Mouse (Mus musculus): ENCODE measurements at regions not wholly inside any gene's neighbourhood (a gene's known extent, or its start where the extent isn't known, plus 50 kb on each side); places are given as distances from the start of the nearest gene placed in this dataset.
"Not testable (repeated sequence)": the region's sequence is repeated elsewhere in the genome, so short reads cannot be mapped to it uniquely, and the experiment has no call there.

- Histone ChIP-seq H3K4me2 (replicated peaks) (no peak overlapping the region), H3K27me3 (no peaks in the 10 kb centered on the region), H3K4me1 (replicated peaks) (no peaks in the 10 kb centered on the region), H3K36me3 (no peaks in the 10 kb centered on the region), H3K9ac (replicated peaks) (no peak overlapping the region), H3K27ac (no peak overlapping the region), H3K4me3 (replicated peaks) (no peak overlapping the region), H3K9me3 (no peaks in the 10 kb centered on the region)
- no peak for ATAC-seq
- WGBS = 84% methylated on average over 5 of the region's 5 CpGs
Observed at GRCm38 (mm10) chr14:113838237-113838636, 523.8 kb downstream of the Tpm3-rs7 start.

- not testable (repeated sequence) for H3K9me3 ChIP-seq; H3K4me1 ChIP-seq (replicated peaks); H3K27ac ChIP-seq; H3K4me2 ChIP-seq (replicated peaks); ATAC-seq; H3K9ac ChIP-seq (replicated peaks); H3K27me3 ChIP-seq; H3K4me3 ChIP-seq (replicated peaks); H3K36me3 ChIP-seq
- 96% methylated on average over 1 of the region's 1 CpGs for WGBS
Observed at GRCm38 (mm10) chr14:113847836-113848235, 533.4 kb downstream of the Tpm3-rs7 start.

GRCm38 (mm10) chr14:113852988-113853387, 538.6 kb downstream of the Tpm3-rs7 start:
- no peak overlapping the region for H3K9ac ChIP-seq (replicated peaks)
- 92% methylated on average over 4 of the region's 4 CpGs for WGBS

GRCm38 (mm10) chr14:113867123-113868019, 553.0 kb downstream of the Tpm3-rs7 start:
- no peak overlapping the region for H3K9ac ChIP-seq (replicated peaks)
- no peak overlapping the region for H3K4me2 ChIP-seq (replicated peaks)
- no peaks in the 10 kb centered on the region for H3K36me3 ChIP-seq
- H3K4me1 ChIP-seq (replicated peaks) = peaks cover 5% of the 10 kb centered on the region
- H3K27ac ChIP-seq = no peak overlapping the region
- H3K9me3 ChIP-seq = no peaks in the 10 kb centered on the region
- WGBS = 57% methylated on average over 5 of the region's 5 CpGs
- peak; percentile 56; the same call in 1 of the 2 replicates for ATAC-seq
- H3K27me3 ChIP-seq = no peaks in the 10 kb centered on the region
- no peak overlapping the region for H3K4me3 ChIP-seq (replicated peaks)

More at GRCm38 (mm10) chr14:113852988-113853387, 538.6 kb downstream of the Tpm3-rs7 start:
- H3K36me3 ChIP-seq = no peaks in the 10 kb centered on the region
- no peak overlapping the region for H3K27ac ChIP-seq
- no peak overlapping the region for H3K4me3 ChIP-seq (replicated peaks)
- no peaks in the 10 kb centered on the region for H3K27me3 ChIP-seq
- H3K9me3 ChIP-seq = no peaks in the 10 kb centered on the region
- ATAC-seq = no peak
- H3K4me1 ChIP-seq (replicated peaks) = no peaks in the 10 kb centered on the region
- no peak overlapping the region for H3K4me2 ChIP-seq (replicated peaks)

- H3K9me3 ChIP-seq = no peaks in the 10 kb centered on the region
Observed at GRCm38 (mm10) chr14:113883581-113883980, 569.2 kb downstream of the Tpm3-rs7 start.

GRCm38 (mm10) chr14:113886925-113887871, 572.8 kb downstream of the Tpm3-rs7 start:
- no peaks in the 10 kb centered on the region for H3K9me3 ChIP-seq
- H3K27ac ChIP-seq = no peak overlapping the region
- H3K4me1 ChIP-seq (replicated peaks) = no peaks in the 10 kb centered on the region
- H3K27me3 ChIP-seq = no peaks in the 10 kb centered on the region
- H3K4me3 ChIP-seq (replicated peaks) = no peak overlapping the region
- H3K4me2 ChIP-seq (replicated peaks) = no peak overlapping the region
- 82% methylated on average over 6 of the region's 6 CpGs for WGBS
- no peak for ATAC-seq
- no peaks in the 10 kb centered on the region for H3K36me3 ChIP-seq
- no peak overlapping the region for H3K9ac ChIP-seq (replicated peaks)

More at GRCm38 (mm10) chr14:113883581-113883980, 569.2 kb downstream of the Tpm3-rs7 start:
- Histone ChIP-seq H3K27me3 (no peaks in the 10 kb centered on the region), H3K9ac (replicated peaks) (no peak overlapping the region), H3K4me3 (replicated peaks) (no peak overlapping the region), H3K4me2 (replicated peaks) (no peak overlapping the region), H3K4me1 (replicated peaks) (no peaks in the 10 kb centered on the region), H3K36me3 (no peaks in the 10 kb centered on the region), H3K27ac (no peak overlapping the region)
- no peak for ATAC-seq

GRCm38 (mm10) chr14:113930779-113931178, 616.4 kb downstream of the Tpm3-rs7 start:
- no peak overlapping the region for H3K4me2 ChIP-seq (replicated peaks)

GRCm38 (mm10) chr14:113933841-113934240, 619.4 kb downstream of the Tpm3-rs7 start:
- no peaks in the 10 kb centered on the region for H3K9me3 ChIP-seq
- H3K4me3 ChIP-seq (replicated peaks) = no peak overlapping the region
- WGBS = 91% methylated on average over 4 of the region's 4 CpGs
- no peaks in the 10 kb centered on the region for H3K36me3 ChIP-seq
- no peaks in the 10 kb centered on the region for H3K4me1 ChIP-seq (replicated peaks)
- no peak overlapping the region for H3K4me2 ChIP-seq (replicated peaks)
- H3K27ac ChIP-seq = no peak overlapping the region
- H3K9ac ChIP-seq (replicated peaks) = no peak overlapping the region
- ATAC-seq = no peak
- H3K27me3 ChIP-seq = no peaks in the 10 kb centered on the region

More at GRCm38 (mm10) chr14:113930779-113931178, 616.4 kb downstream of the Tpm3-rs7 start:
- 40% methylated on average over 1 of the region's 1 CpGs for WGBS
- no peak overlapping the region for H3K4me3 ChIP-seq (replicated peaks)
- H3K36me3 ChIP-seq = no peaks in the 10 kb centered on the region
- H3K27ac ChIP-seq = no peak overlapping the region
- no peaks in the 10 kb centered on the region for H3K9me3 ChIP-seq
- no peaks in the 10 kb centered on the region for H3K27me3 ChIP-seq
- no peak for ATAC-seq
- H3K9ac ChIP-seq (replicated peaks) = no peak overlapping the region
- H3K4me1 ChIP-seq (replicated peaks) = no peaks in the 10 kb centered on the region

Data from midbrain, embryonic 13.5 days (tissue).